Mouse (Mus musculus): ENCODE results near the gene Arhgef25. TPM values are rescaled to one million over a fixed set of nuclear protein-coding genes. Genes with fewer than 3 reads are reported as not detected.

The Arhgef25 gene
- total and polyA plus RNA-seq, 2 experiments from 2014 or later, result 16.9 to 45.4 TPM

GRCm38 (mm10) chr10:127191191-127192056 is 1.5 kb upstream of the Arhgef25 start:
- no peak overlapping the region for H3K9ac ChIP-seq

GRCm38 (mm10) chr10:127190398-127191190 is 711 bp upstream of the Arhgef25 start:
- H3K9me3 ChIP-seq (ENCODE audit: low read length), result no peaks in the 10 kb centered on the region
- no peak for DNase-seq
- H3K4me2 ChIP-seq (ENCODE audit: low read depth), result 0 out of 2 replicates have a peak overlapping the region, but pooled peaks have one; percentile 99

More at GRCm38 (mm10) chr10:127191191-127192056, 1.5 kb upstream of the Arhgef25 start:
- peaks cover 30% of the 10 kb centered on the region for H3K36me3 ChIP-seq (ENCODE audit: insufficient read depth)
- DNase-seq (no peak), ATAC-seq (no peak)
- no peak for TF ChIP-seq CTCF (IDR thresholded peaks at IDR 0.05; ENCODE audit: low read depth)
- peaks cover 15% of the 10 kb centered on the region for H3K4me1 ChIP-seq (ENCODE audit: insufficient read depth)
- WGBS, result 78% methylated on average over 19 of the region's 19 CpGs
- no peak overlapping the region for H3K27ac ChIP-seq (ENCODE audit: low read depth, low read length)
- no peaks in the 10 kb centered on the region for H3K27me3 ChIP-seq (ENCODE audit: insufficient read depth, low read length)
- H3K4me2 ChIP-seq (ENCODE audit: low read depth), result no peak overlapping the region
- no peak overlapping the region for H3K4me3 ChIP-seq (ENCODE audit: low read depth, low read length)
- H3K9me3 ChIP-seq (ENCODE audit: low read length), result no peaks in the 10 kb centered on the region

GRCm38 (mm10) chr10:127189116-127189650 is 700 bp downstream of the Arhgef25 start:
- peaks cover 30% of the 10 kb centered on the region for H3K36me3 ChIP-seq (ENCODE audit: insufficient read depth)
- H3K27me3 ChIP-seq (ENCODE audit: insufficient read depth, low read length), result no peaks in the 10 kb centered on the region
- TF ChIP-seq CTCF (IDR thresholded peaks at IDR 0.05; ENCODE audit: low read depth), result no peak
- H3K4me2 ChIP-seq (ENCODE audit: low read depth), result peak overlapping the region; percentile 99
- H3K27ac ChIP-seq (ENCODE audit: low read depth, low read length), result peak overlapping the region; percentile 70
- H3K4me3 ChIP-seq (ENCODE audit: low read depth, low read length), result peak overlapping the region; percentile 64
- H3K4me1 ChIP-seq (ENCODE audit: insufficient read depth), result peaks cover 15% of the 10 kb centered on the region
- H3K9ac ChIP-seq, result peak overlapping the region; percentile 80
- peak; percentile 3 for ATAC-seq
- peak; percentile 51 for DNase-seq
- H3K9me3 ChIP-seq (ENCODE audit: low read length), result no peaks in the 10 kb centered on the region
- 2% methylated on average over 26 of the region's 26 CpGs for WGBS

More at GRCm38 (mm10) chr10:127190398-127191190, 711 bp upstream of the Arhgef25 start:
- ATAC-seq, result no peak
- Histone ChIP-seq H3K27me3 (ENCODE audit: insufficient read depth, low read length) (no peaks in the 10 kb centered on the region), H3K4me1 (ENCODE audit: insufficient read depth) (peaks cover 15% of the 10 kb centered on the region), H3K9ac (no peak overlapping the region), H3K4me3 (ENCODE audit: low read depth, low read length) (no peak overlapping the region), H3K36me3 (ENCODE audit: insufficient read depth) (peaks cover 30% of the 10 kb centered on the region), H3K27ac (ENCODE audit: low read depth, low read length) (no peak overlapping the region)
- TF ChIP-seq CTCF (IDR thresholded peaks at IDR 0.05; ENCODE audit: low read depth), result no peak
- 30% methylated on average over 14 of the region's 14 CpGs for WGBS

GRCm38 (mm10) chr10:127188465-127189115 is 1.3 kb downstream of the Arhgef25 start:
- ATAC-seq (peak; percentile 79), DNase-seq (peak; percentile 69)
- Histone ChIP-seq H3K27ac (ENCODE audit: low read depth, low read length) (peak overlapping the region; percentile 70), H3K4me3 (ENCODE audit: low read depth, low read length) (peak overlapping the region; percentile 64), H3K27me3 (ENCODE audit: insufficient read depth, low read length) (no peaks in the 10 kb centered on the region), H3K9me3 (ENCODE audit: low read length) (no peaks in the 10 kb centered on the region), H3K36me3 (ENCODE audit: insufficient read depth) (peaks cover 30% of the 10 kb centered on the region), H3K4me2 (ENCODE audit: low read depth) (peak overlapping the region; percentile 99), H3K4me1 (ENCODE audit: insufficient read depth) (peaks cover 15% of the 10 kb centered on the region; the same call in 1 of the 2 replicates), H3K9ac (peak overlapping the region; percentile 80)
- under 1% methylated on average over 36 of the region's 46 CpGs for WGBS
- TF ChIP-seq CTCF (IDR thresholded peaks at IDR 0.05; ENCODE audit: low read depth), result no peak

- Histone ChIP-seq H3K27ac (ENCODE audit: low read depth, low read length) (peak overlapping the region; percentile 70), H3K27me3 (ENCODE audit: insufficient read depth, low read length) (no peaks in the 10 kb centered on the region), H3K9ac (peak overlapping the region; percentile 80), H3K4me1 (ENCODE audit: insufficient read depth) (peaks cover 15% of the 10 kb centered on the region; the same call in 1 of the 2 replicates), H3K9me3 (ENCODE audit: low read length) (no peaks in the 10 kb centered on the region), H3K4me2 (ENCODE audit: low read depth) (peak overlapping the region; percentile 99), H3K36me3 (ENCODE audit: insufficient read depth) (peaks cover 27% of the 10 kb centered on the region), H3K4me3 (ENCODE audit: low read depth, low read length) (peak overlapping the region; percentile 64)
- WGBS, result 4% methylated on average over 14 of the region's 21 CpGs
- no peak for TF ChIP-seq CTCF (IDR thresholded peaks at IDR 0.05; ENCODE audit: low read depth)
- DNase-seq (no peak), ATAC-seq (no peak)
Measured at GRCm38 (mm10) chr10:127188079-127188453, 1.8 kb downstream of the Arhgef25 start.

- DNase-seq, result peak; percentile 60
- peaks cover 22% of the 10 kb centered on the region for H3K36me3 ChIP-seq (ENCODE audit: insufficient read depth)
- H3K4me3 ChIP-seq (ENCODE audit: low read depth, low read length), result peak overlapping the region; percentile 64
- H3K27me3 ChIP-seq (ENCODE audit: insufficient read depth, low read length), result no peaks in the 10 kb centered on the region
- H3K9ac ChIP-seq, result peak overlapping the region; percentile 80
- peak overlapping the region; percentile 70 for H3K27ac ChIP-seq (ENCODE audit: low read depth, low read length)
- H3K9me3 ChIP-seq (ENCODE audit: low read length), result no peaks in the 10 kb centered on the region
- 26% methylated on average over 10 of the region's 10 CpGs for WGBS
- ATAC-seq, result peak; percentile 11; the same call in 1 of the 2 replicates
- no peak for TF ChIP-seq CTCF (IDR thresholded peaks at IDR 0.05; ENCODE audit: low read depth)
- peak overlapping the region; percentile 99 for H3K4me2 ChIP-seq (ENCODE audit: low read depth)
- H3K4me1 ChIP-seq (ENCODE audit: insufficient read depth), result peaks cover 15% of the 10 kb centered on the region; the same call in 1 of the 2 replicates
Measured at GRCm38 (mm10) chr10:127187371-127188078, 2.4 kb downstream of the Arhgef25 start.
